In the genomic region with DNA sequence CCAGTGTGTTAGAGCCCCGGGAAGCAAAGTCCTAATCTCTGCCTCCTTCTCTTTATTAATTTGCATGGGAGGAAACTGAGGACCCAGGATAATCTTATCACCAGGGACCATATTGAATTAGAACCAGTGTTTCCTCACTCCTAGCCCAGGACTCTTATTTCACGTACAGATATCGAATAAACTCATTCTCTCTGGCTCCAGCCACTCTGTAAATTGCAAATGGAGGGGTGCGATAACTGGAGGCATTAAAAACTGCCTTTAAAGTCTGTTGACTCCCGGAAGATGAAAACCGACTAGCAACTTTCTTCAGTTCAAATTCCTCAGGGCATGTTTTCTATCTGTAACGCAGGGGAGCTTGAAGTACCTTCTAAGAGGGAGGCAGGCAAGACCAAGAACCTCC, we compare ENCODE assay signal across 10 mouse cellular contexts. TPM values are rescaled to one million over a fixed set of nuclear protein-coding genes. Genes with fewer than 3 reads are reported as not detected.
DNase-seq lines count a peak whose midpoint lies in the region; ATAC-seq and TF ChIP-seq lines count a peak whose summit lies in the region.
"Had no signal": no experiment of that assay in that cellular context is flagged by ENCODE, and none has a peak within 500 bp of the region (broad histone marks: within the 10 kb centered on the region; RNA-seq: fewer than 3 reads in every experiment).

No protein-coding gene starts in this region.

- no peak for TF ChIP-seq EP300 in heart, adult 2 months (IDR thresholded peaks at IDR 0.05; ENCODE audit: insufficient read depth, low read depth, low read length)

- TF ChIP-seq POLR2A in heart, adult 2 months (IDR thresholded peaks at IDR 0.05; ENCODE audit: insufficient read depth, low read depth, low read length), result no peak

- H3K4me3 ChIP-seq in heart, embryonic 14.5 days (ENCODE audit: control insufficient read depth in 1 of 2, insufficient read depth in 1 of 2, low read depth in 1 of 2, low read length in 2 of 2), result peak overlapping the region; percentile 39 to 43; a peak in 3 of 4 replicates
- no peak overlapping the region; the same call in 1 of the 2 replicates for H3K4me3 ChIP-seq in heart, adult 2 months
- no peak overlapping the region for H3K4me3 ChIP-seq in hindbrain, embryonic 15.5 days
- no peak overlapping the region for H3K4me3 ChIP-seq in midbrain, embryonic 11.5 days (ENCODE audit: low read depth, low read length)

- intact Hi-C loops in heart, adult 2 months (cut with DNase I), result no loop called here

- no peak for TF ChIP-seq CTCF in heart, adult 2 months (IDR thresholded peaks at IDR 0.05)

- no peaks in the 10 kb centered on the region for H3K36me3 ChIP-seq in heart, embryonic 14.5 days (ENCODE audit: control insufficient read depth, insufficient read depth, low read length)
- H3K36me3 ChIP-seq in heart, adult 2 months (ENCODE audit: control insufficient read depth, insufficient read depth, low read length), result no peaks in the 10 kb centered on the region
- H3K36me3 ChIP-seq in hindbrain, embryonic 15.5 days, result no peaks in the 10 kb centered on the region
- H3K36me3 ChIP-seq in midbrain, embryonic 11.5 days (ENCODE audit: control insufficient read depth, insufficient read depth, low read length), result no peaks in the 10 kb centered on the region

- peaks cover 37% of the 10 kb centered on the region for H3K27me3 ChIP-seq in heart, embryonic 14.5 days (ENCODE audit: control insufficient read depth, insufficient read depth, low read length)
- peaks cover 3% of the 10 kb centered on the region; the same call in 1 of the 2 replicates for H3K27me3 ChIP-seq in heart, adult 2 months (ENCODE audit: control insufficient read depth, insufficient read depth, low read length)
- peaks cover 48% of the 10 kb centered on the region for H3K27me3 ChIP-seq in hindbrain, embryonic 15.5 days
- H3K27me3 ChIP-seq in midbrain, embryonic 11.5 days (ENCODE audit: control insufficient read depth, insufficient read depth, low read length), result peaks cover 37% of the 10 kb centered on the region

- no peak overlapping the region for H3K27ac ChIP-seq in heart, embryonic 14.5 days (replicated peaks in 1 of 2; ENCODE audit: control insufficient read depth in 1 of 2, insufficient read depth in 1 of 2, low read depth in 2 of 2, low read length in 2 of 2)
- H3K27ac ChIP-seq in heart, adult 2 months, result no peak overlapping the region
- no peak overlapping the region for H3K27ac ChIP-seq in hindbrain, embryonic 15.5 days (replicated peaks)
- no peak overlapping the region for H3K27ac ChIP-seq in midbrain, embryonic 11.5 days (ENCODE audit: low read depth, low read length)

- no peak overlapping the region for H3K9ac ChIP-seq in heart, embryonic 14.5 days (ENCODE audit: low read length)
- no peak overlapping the region for H3K9ac ChIP-seq in heart, adult 2 months (ENCODE audit: low read depth, low read length)
- H3K9ac ChIP-seq in hindbrain, embryonic 15.5 days, result no peak overlapping the region
- no peak overlapping the region for H3K9ac ChIP-seq in midbrain, embryonic 11.5 days (ENCODE audit: low read length)

- H3K4me1 ChIP-seq in heart, embryonic 14.5 days (ENCODE audit: control insufficient read depth in 2 of 2, insufficient read depth in 2 of 2, low read length in 2 of 2), result peaks cover 0 to 4% of the 10 kb centered on the region in 2 experiments; a peak in 2 of 4 replicates
- H3K4me1 ChIP-seq in heart, adult 2 months (ENCODE audit: control insufficient read depth, insufficient read depth, low read length), result peaks cover 1% of the 10 kb centered on the region; the same call in 1 of the 2 replicates
- H3K4me1 ChIP-seq in hindbrain, embryonic 15.5 days (replicated peaks), result peaks cover 12% of the 10 kb centered on the region
- H3K4me1 ChIP-seq in midbrain, embryonic 11.5 days (ENCODE audit: control insufficient read depth, insufficient read depth, low read length), result peaks cover 7% of the 10 kb centered on the region; the same call in 1 of the 2 replicates

- 48% methylated on average over 7 of the region's 7 CpGs for WGBS in heart, embryonic 14.5 days
- 54% methylated on average over 7 of the region's 7 CpGs for WGBS in heart, adult 2 months
- 72% methylated on average over 7 of the region's 7 CpGs for WGBS in hindbrain, embryonic 15.5 days
- WGBS in midbrain, embryonic 11.5 days, result 63% methylated on average over 7 of the region's 7 CpGs

- H3K9me3 ChIP-seq in heart, embryonic 14.5 days (ENCODE audit: control insufficient read depth, low read length), result no peaks in the 10 kb centered on the region
- no peaks in the 10 kb centered on the region for H3K9me3 ChIP-seq in hindbrain, embryonic 15.5 days
- no peaks in the 10 kb centered on the region for H3K9me3 ChIP-seq in midbrain, embryonic 11.5 days (ENCODE audit: control insufficient read depth, low read length)

- H3K79me2 ChIP-seq in heart, adult 2 months (replicated peaks; ENCODE audit: control insufficient read depth, insufficient read depth, low read length), result no peaks in the 10 kb centered on the region

- DNase-seq in heart, adult 2 months, result no peak
- DNase-seq in c-Kit-positive CD71-positive TER-119-negative erythroid progenitor cells, embryonic 14.5 days (ENCODE audit: low read depth), result peak; percentile 81
- no peak for DNase-seq in midbrain, embryonic 11.5 days (ENCODE audit: low spot score, missing footprints)
- DNase-seq in frontal cortex, postnatal 25 days (ENCODE audit: low spot score in 2 of 2), result no peak
- no peak for DNase-seq in layer of hippocampus, adult 9-11 months
- DNase-seq in lung, postnatal 25 days (ENCODE audit: low spot score), result no peak

- H3K4me2 ChIP-seq in heart, embryonic 14.5 days (ENCODE audit: low read length), result peak overlapping the region; percentile 75
- peak overlapping the region; percentile 78; the same call in 1 of the 2 replicates for H3K4me2 ChIP-seq in hindbrain, embryonic 15.5 days
- H3K4me2 ChIP-seq in midbrain, embryonic 11.5 days, result peak overlapping the region; percentile 49; the same call in 1 of the 2 replicates

- no peak for ATAC-seq in heart, embryonic 14.5 days (ENCODE audit: insufficient number of reproducible peaks, insufficient read depth, low FRiP score, low read depth)
- ATAC-seq in hindbrain, embryonic 15.5 days (ENCODE audit: low FRiP score, low read depth), result no peak
- ATAC-seq in midbrain, embryonic 11.5 days (ENCODE audit: low FRiP score), result no peak
- ATAC-seq: CD4-positive, CD25-positive, alpha-beta regulatory T cell, adult 4 months had no signal

RNA-seq across cellular contexts. Expression of a gene that starts 3.1 kb away (rescaled TPM):
- polyA plus RNA-seq in heart, embryonic 14.5 days (2014; fragmentation: Nextera tagmentation; extraction: Ambion mirVana), result 6.2 and 8.0 TPM in 2 replicates
- total RNA-seq in heart, adult 2 months (2021), result under 1 TPM; 0.59 to 0.94 TPM
- 2.0 and 2.2 TPM in 2 replicates for polyA plus RNA-seq in heart, adult 2 months (2012; rRNA removed)
- polyA plus RNA-seq in hindbrain, embryonic 15.5 days (2015; fragmentation: Nextera tagmentation; extraction: Ambion mirVana), result 0.82 and 0.90 TPM in 2 replicates
- 1.1 and 3.0 TPM in 2 replicates for polyA plus RNA-seq in midbrain, embryonic 11.5 days (2014; fragmentation: Nextera tagmentation; extraction: Ambion mirVana)
- total RNA-seq: layer of hippocampus, postnatal 10 days had no signal
- polyA plus RNA-seq: CD4-positive, CD25-positive, alpha-beta regulatory T cell, adult 4 months had no signal

RNA-seq across cellular contexts. Expression of a gene that starts 20.3 kb away (rescaled TPM):
- 14.7 and 18.0 TPM in 2 replicates for polyA plus RNA-seq in heart, embryonic 14.5 days (2014; fragmentation: Nextera tagmentation; extraction: Ambion mirVana)
- total RNA-seq in heart, adult 2 months (2021), result 1 to 10 TPM; 5.7 to 6.0 TPM
- 6.6 and 10.0 TPM in 2 replicates for polyA plus RNA-seq in heart, adult 2 months (2012; rRNA removed)
- 16.8 and 19.6 TPM in 2 replicates for polyA plus RNA-seq in hindbrain, embryonic 15.5 days (2015; fragmentation: Nextera tagmentation; extraction: Ambion mirVana)
- polyA plus RNA-seq in midbrain, embryonic 11.5 days (2014; fragmentation: Nextera tagmentation; extraction: Ambion mirVana), result 16.7 and 18.7 TPM in 2 replicates
- polyA plus RNA-seq: CD4-positive, CD25-positive, alpha-beta regulatory T cell, adult 4 months had no signal

RNA-seq across cellular contexts. Expression of a gene that starts 47.8 kb away (rescaled TPM):
- 1.7 and 2.1 TPM in 2 replicates for polyA plus RNA-seq in heart, embryonic 14.5 days (2014; fragmentation: Nextera tagmentation; extraction: Ambion mirVana)
- total RNA-seq in heart, adult 2 months (2021), result 1 to 10 TPM; 7.0 TPM
- 1.5 and 2.2 TPM in 2 replicates for polyA plus RNA-seq in heart, adult 2 months (2012; rRNA removed)
- polyA plus RNA-seq in hindbrain, embryonic 15.5 days (2015; fragmentation: Nextera tagmentation; extraction: Ambion mirVana), result 24.8 and 27.2 TPM in 2 replicates
- polyA plus RNA-seq in midbrain, embryonic 11.5 days (2014; fragmentation: Nextera tagmentation; extraction: Ambion mirVana), result 8.0 and 9.3 TPM in 2 replicates

RNA-seq across cellular contexts. Expression of a gene that starts 58.0 kb away (rescaled TPM):
- 31.8 and 35.1 TPM in 2 replicates for polyA plus RNA-seq in heart, embryonic 14.5 days (2014; fragmentation: Nextera tagmentation; extraction: Ambion mirVana)
- 1 to 10 TPM; 9.0 to 9.1 TPM for total RNA-seq in heart, adult 2 months (2021)
- polyA plus RNA-seq in heart, adult 2 months (2012; rRNA removed), result 4.4 and 6.5 TPM in 2 replicates
- polyA plus RNA-seq in hindbrain, embryonic 15.5 days (2015; fragmentation: Nextera tagmentation; extraction: Ambion mirVana), result 44.9 and 45.6 TPM in 2 replicates
- polyA plus RNA-seq in midbrain, embryonic 11.5 days (2014; fragmentation: Nextera tagmentation; extraction: Ambion mirVana), result 100 and 104 TPM in 2 replicates

Comparison
In these comparisons a context has a peak if more than half of its experiments do, and no peak if none do; other contexts are left out.
1. H3K4me3 ChIP-seq: peak in heart, embryonic 14.5 days (2 of 2); none in heart, adult 2 months (single experiment), hindbrain, embryonic 15.5 days (single experiment) and midbrain, embryonic 11.5 days (single experiment).
2. Peak in every context shown above with its lines, with median percentiles within 50 percentile points of each other: H3K4me2 ChIP-seq.